Mouse (Mus musculus) olfactory bulb, adult 2 months (tissue): ENCODE data around the gene Mrps33.

Experiments used
- CTCF ChIP-seq: fragments of 200-500 bp; IDR thresholded peaks from 2 replicates; pipeline ENCODE4 v1.5.1; 2012; ENCODE audit warnings: low read depth, mild to moderate bottlenecking, low read length, moderate library complexity; ENCODE audit not compliant: insufficient read depth
- POLR2A ChIP-seq: fragments of 200-500 bp; IDR thresholded peaks from 2 replicates; pipeline ENCODE4 v1.6.1; 2012; ENCODE audit warnings: mild to moderate bottlenecking, low read depth, low read length, moderate library complexity; ENCODE audit not compliant: insufficient read depth

GRCm38 (mm10) chr6:39821241-39821640 is 10.5 kb upstream of the Mrps33 start:
- no peak for TF ChIP-seq CTCF
- no peak for TF ChIP-seq POLR2A
